Mouse (Mus musculus) layer of hippocampus, postnatal 36 days (tissue): ENCODE measurements around the gene 4930578C19Rik. TPM values are rescaled to one million over a fixed set of nuclear protein-coding genes. Genes with fewer than 3 reads are reported as not detected.
"Not testable (repeated sequence)": the region's sequence is repeated elsewhere in the genome, so short reads cannot be mapped to it uniquely, and the experiment has no call there.

Experiments used
- DNase-seq, 2 experiments: peaks; one replicate each; pipeline ENCODE4 v3.0.0; 2022
- total RNA-seq, 2 experiments: library from RNA; stranded (reverse); gene quantifications; 2 replicates each; pipeline ENCODE4 v1.2.3; 2021

4930578C19Rik gene
- 1 to 10 TPM in 1 of 2 experiments, under 1 TPM in 1; 0.91 to 1.0 TPM for total RNA-seq

DNA sequence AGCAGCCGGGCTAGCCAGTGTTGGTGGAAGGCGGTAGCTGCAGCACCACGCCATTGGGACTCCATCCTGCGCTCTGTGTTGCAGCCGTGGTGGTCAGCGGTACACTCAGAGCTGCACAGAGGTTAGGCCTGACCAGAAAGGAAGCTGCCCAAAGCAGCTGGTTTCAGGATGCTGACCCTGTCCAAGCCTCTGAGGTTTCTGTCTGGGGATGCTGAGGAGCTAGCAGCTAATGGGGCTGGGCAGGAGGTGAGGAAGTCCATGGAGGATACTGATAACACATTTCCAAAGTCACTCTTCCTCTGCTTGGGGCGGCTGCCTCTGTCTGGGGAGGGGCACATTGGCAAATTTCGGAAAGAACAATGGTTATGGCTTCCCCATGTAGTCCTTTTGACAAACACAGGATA, at the start of gene 4930578C19Rik:
4930578C19Rik (minus strand) TSS at position 200 of the 404 bp plus-strand sequence.
- DNase-seq: no peak

DNA sequence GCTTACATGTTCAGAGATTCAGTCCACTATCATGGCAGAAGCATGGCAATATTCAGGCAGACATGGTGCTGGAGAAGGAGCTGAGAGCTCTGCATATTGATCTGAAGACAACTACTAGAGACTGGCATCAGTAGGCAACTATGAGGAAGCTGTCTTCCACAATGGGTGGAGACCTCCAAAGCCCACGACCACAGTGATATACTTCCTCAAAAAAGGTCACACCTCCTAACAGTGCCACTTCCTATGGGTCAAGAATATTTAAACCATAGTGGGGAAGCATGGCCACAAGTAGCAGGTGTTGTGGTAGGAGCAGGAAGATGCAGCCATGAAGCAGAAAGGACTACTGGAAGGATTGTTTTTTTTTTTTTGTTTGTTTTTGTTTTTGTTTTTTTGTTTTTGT, 6.5 kb upstream of the 4930578C19Rik start:
- DNase-seq: no peak

GRCm38 (mm10) chrX:18462879-18463278, 1.7 kb upstream of the 4930578C19Rik start:
- DNase-seq: no peak

GRCm38 (mm10) chrX:18451559-18451958, 9.6 kb downstream of the 4930578C19Rik start:
- peak; percentile 16 to 26 for DNase-seq

DNA sequence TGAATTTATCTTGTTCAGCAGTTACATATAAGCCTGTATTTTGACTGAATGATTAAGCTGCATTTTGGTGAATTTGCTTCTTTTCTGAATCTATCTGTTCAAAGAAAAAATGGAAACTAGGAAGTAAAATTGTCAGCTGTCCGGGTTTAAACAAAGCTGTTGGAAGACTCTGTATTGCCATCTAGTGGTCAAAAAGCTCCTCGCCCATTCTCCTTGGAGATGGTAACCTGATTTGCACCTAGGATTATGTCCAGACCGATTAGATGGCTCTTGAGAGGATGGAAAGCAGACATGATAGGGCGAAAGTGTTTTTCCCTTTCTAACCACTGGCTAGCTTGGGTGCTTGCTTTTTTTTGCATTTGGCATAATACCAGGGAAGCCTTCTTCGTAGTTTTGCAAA, 19.1 kb downstream of the 4930578C19Rik start:
- peak; percentile 6 to 35 for DNase-seq

- no peak for DNase-seq
Measured at GRCm38 (mm10) chrX:18425451-18425850, 35.7 kb downstream of the 4930578C19Rik start.

DNA sequence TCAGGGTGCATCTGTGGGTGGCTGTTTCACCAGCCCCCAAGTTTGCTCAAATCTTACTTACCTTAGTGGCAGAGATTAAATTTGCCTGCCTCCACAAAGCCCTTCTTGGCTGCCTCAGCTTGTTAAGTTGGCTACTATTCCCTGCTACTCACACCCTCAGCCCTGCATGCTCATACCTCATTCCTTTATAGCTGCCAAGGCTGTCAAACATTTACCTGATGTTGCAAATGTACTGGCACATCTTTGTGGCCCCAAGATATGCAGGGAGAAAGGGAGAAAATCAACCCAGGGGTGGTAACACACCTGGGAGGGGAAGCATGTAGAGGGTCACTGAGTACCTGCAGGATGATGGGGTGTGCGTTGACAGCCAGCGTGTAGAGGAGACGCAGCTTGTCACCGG, 38.0 kb downstream of the 4930578C19Rik start:
- no peak for DNase-seq

DNA sequence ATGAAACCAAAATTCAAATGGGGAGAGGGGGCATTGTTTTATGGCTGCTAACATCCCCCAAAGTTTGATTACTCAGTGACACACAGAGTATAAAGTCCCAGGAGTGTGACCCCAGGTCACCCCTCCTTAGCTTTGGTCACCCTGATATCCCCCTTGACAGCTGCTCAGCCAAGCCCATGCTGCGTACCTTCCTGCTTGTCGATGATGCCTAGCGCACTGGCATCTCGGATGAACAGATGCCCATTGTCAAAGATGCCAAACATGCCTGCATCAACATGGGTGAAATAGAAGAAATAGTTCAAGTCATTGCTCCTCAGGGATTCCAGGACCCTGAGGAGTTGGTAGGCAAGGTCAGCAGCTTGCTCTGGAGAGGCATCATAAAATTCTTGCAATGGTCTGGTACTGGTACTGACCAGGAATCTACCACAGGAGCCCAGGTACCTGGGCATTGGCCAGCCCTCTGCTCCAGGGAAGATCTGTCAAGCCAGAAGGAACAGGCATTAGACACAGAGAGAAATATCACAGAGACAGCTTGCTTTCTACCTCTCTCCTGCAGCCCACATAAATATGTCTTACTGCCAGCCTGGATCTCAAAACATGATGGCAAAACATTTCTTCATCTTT, 40.9 kb downstream of the 4930578C19Rik start:
- DNase-seq: no peak

DNA sequence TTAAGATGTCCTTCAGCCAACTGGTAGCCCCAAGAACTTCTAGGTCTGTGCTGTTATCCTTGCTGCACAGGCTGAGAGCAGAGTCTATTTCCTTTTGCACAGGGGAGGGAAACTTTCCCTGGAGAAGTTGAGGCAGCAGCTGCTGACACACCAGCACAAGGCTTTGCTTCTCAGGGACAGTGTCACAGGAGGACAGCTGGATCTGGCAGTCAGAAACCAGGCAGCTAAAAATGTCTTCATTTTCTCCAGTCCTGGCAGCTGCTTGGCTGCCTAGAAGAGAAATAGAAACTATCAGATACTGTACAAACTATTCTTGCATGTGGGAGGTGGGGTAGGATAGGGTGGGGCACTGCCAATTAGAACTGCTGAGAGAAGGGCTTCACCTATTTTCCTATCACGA, 42.2 kb downstream of the 4930578C19Rik start:
- no peak for DNase-seq

GRCm38 (mm10) chrX:18414560-18414959, 46.6 kb downstream of the 4930578C19Rik start:
- no peak for DNase-seq

DNA sequence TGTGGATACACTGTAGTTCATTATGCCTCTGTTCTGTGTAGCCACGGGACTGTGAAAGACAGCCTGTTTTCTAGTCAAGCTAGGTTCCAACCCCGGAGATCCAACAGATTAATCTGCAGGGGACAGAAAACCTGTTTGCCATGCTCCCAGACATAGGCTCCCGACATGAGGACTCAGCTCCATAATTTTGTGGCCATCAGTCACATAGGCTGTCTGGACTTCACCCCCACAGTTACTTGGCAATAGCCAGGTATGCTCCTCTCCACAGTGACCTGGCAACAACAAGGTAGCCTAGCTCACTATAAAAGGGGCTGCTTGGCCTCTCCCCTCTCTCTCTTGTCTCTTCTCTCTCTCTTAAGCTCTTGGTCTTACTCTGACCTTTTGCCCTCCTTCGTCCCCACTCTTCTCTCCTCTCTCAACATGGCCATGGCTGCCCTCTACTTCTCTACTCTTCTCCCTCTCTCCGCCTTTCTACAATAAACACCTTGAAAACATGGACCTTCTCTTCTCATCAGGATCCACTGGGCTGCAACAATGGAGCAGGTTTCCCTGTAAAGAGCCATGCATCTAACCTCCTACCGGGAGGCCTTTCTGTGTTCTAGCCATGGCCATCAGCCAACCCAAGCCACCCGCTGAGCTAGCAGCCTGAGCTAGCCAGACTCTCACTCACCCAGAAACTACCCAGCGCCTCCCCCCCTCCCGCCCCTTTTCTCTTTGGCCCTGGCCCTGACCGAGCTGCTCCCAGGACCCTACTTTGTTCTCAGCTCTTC, 49.9 kb downstream of the 4930578C19Rik start:
- no peak for DNase-seq

GRCm38 (mm10) chrX:18409598-18409997, 51.6 kb downstream of the 4930578C19Rik start:
- DNase-seq: no peak

DNA sequence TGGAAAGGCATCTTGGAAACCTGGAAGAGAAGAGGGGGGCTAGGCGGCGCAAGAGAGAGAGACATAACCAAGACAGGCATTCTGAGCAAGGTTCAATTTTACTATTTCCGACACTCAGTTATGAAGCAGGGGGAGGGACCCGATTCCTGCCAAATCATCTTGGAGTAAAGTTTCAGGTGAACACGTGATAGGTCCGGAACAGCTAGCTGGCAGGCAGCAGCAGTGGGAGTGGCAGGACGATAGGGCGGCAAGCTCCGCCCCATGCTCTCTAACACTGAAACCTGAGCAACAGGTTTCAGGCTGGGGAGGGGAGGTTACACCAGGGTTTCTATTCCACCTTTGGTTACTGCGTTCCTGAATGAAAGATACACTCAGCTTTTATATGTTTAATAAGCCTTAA, 58.9 kb downstream of the 4930578C19Rik start:
- no peak for DNase-seq

- DNase-seq: no peak
Measured at GRCm38 (mm10) chrX:18396700-18397099, 64.5 kb downstream of the 4930578C19Rik start.

DNA sequence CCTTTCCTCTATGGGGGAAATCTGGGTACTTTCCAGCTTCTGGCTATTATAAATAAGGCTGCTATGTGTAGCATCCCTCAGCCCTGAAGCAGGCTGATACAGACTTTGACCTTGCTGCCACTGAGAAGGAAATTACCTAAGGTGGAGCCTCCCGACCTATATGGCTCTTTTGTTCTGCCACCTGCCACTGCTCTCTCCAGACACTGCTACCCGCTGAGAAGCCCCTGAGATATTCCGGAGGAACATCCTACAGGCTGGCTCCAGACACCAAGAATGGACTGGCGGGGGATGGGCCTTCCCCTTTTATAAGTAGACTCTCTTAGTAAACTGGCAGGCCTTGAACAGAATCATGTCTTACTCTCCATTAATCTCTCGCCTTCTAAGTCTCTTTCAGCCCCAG, 77.0 kb downstream of the 4930578C19Rik start:
- not testable (repeated sequence) for DNase-seq
